Mouse (Mus musculus): ENCODE measurements around the gene Mmd. TPM values are rescaled to one million over a fixed set of nuclear protein-coding genes. Genes with fewer than 3 reads are reported as not detected.
"Not testable (repeated sequence)": the region's sequence is repeated elsewhere in the genome, so short reads cannot be mapped to it uniquely, and the experiment has no call there.

The Mmd gene
- polyA plus RNA-seq, 3 experiments from 2014 or later = 29.9 to 31.2 (median 30.7) TPM

GRCm38 (mm10) chr11:90250189-90250588, 933 bp downstream of the Mmd start:
- ATAC-seq = no peak

GRCm38 (mm10) chr11:90250730-90251129, 1.5 kb downstream of the Mmd start:
- ATAC-seq = no peak

GRCm38 (mm10) chr11:90251923-90252322, 2.7 kb downstream of the Mmd start:
- no peak for ATAC-seq

- no peak for ATAC-seq
These were observed 3.1 kb downstream of the Mmd start for GRCm38 (mm10) chr11:90252366-90252765.

- ATAC-seq = no peak
These were observed 5.3 kb downstream of the Mmd start for GRCm38 (mm10) chr11:90254536-90254935.

GRCm38 (mm10) chr11:90255687-90256086, 6.4 kb downstream of the Mmd start:
- ATAC-seq = no peak

- peak; percentile 74 for ATAC-seq
These were observed 7.7 kb downstream of the Mmd start for GRCm38 (mm10) chr11:90256833-90257525.

GRCm38 (mm10) chr11:90258321-90258927, 9.2 kb downstream of the Mmd start:
- no peak for ATAC-seq

- no peak for ATAC-seq
These were observed 9.8 kb downstream of the Mmd start for GRCm38 (mm10) chr11:90259071-90259470.

GRCm38 (mm10) chr11:90259826-90260225, 10.6 kb downstream of the Mmd start:
- no peak for ATAC-seq

GRCm38 (mm10) chr11:90264180-90264579, 14.9 kb downstream of the Mmd start:
- ATAC-seq = peak; percentile 97

GRCm38 (mm10) chr11:90265581-90265980, 16.3 kb downstream of the Mmd start:
- no peak for ATAC-seq

GRCm38 (mm10) chr11:90268934-90269333, 19.7 kb downstream of the Mmd start:
- ATAC-seq = no peak

- no peak for ATAC-seq
These were observed 20.3 kb downstream of the Mmd start for GRCm38 (mm10) chr11:90269398-90270123.

GRCm38 (mm10) chr11:90270132-90270877, 21.0 kb downstream of the Mmd start:
- ATAC-seq = no peak

- no peak for ATAC-seq
These were observed 24.9 kb downstream of the Mmd start for GRCm38 (mm10) chr11:90274187-90274586.

GRCm38 (mm10) chr11:90275663-90276062, 26.4 kb downstream of the Mmd start:
- ATAC-seq = no peak

- no peak for ATAC-seq
These were observed 26.9 kb downstream of the Mmd start for GRCm38 (mm10) chr11:90276150-90276549.

- no peak for ATAC-seq
These were observed 27.3 kb downstream of the Mmd start for GRCm38 (mm10) chr11:90276561-90276960.

- no peak for ATAC-seq
These were observed 30.8 kb downstream of the Mmd start for GRCm38 (mm10) chr11:90280069-90280468.

GRCm38 (mm10) chr11:90281943-90282342, 32.7 kb downstream of the Mmd start:
- ATAC-seq = not testable (repeated sequence)

- ATAC-seq = no peak
These were observed 33.9 kb downstream of the Mmd start for GRCm38 (mm10) chr11:90283159-90283558.

- ATAC-seq = no peak
These were observed 34.3 kb downstream of the Mmd start for GRCm38 (mm10) chr11:90283601-90284000.

All from inflammation-experienced regulatory T-cells, adult 6 months (primary cell).